Mouse (Mus musculus) hindbrain, embryonic 13.5 days (tissue): ENCODE data around the gene Dcst1. TPM values are rescaled to one million over a fixed set of nuclear protein-coding genes. Genes with fewer than 3 reads are reported as not detected.
A peak's percentile ranks its signal among the peaks of the same experiment; 100 is the strongest.

Source experiments
- ATAC-seq: fragments of 200-750 bp; cut with Nextera tagmentation; 2 replicates; pipeline ENCODE4 v1.8.0; 2017; ENCODE audit warnings: moderate TSS enrichment; ENCODE audit not compliant: low FRiP score
- H3K27ac ChIP-seq: fragments of 300-500 bp; sonication (generic); 2 replicates; pipeline ENCODE4 v1.5.1; 2015; ENCODE audit warnings: inconsistent platforms, mild to moderate bottlenecking, moderate library complexity
- H3K27me3 ChIP-seq: fragments of 300-500 bp; sonication (generic); 2 replicates; pipeline ENCODE4 v1.6.1; 2015; ENCODE audit warnings: mild to moderate bottlenecking, inconsistent platforms
- H3K36me3 ChIP-seq: fragments of 300-500 bp; sonication (generic); 2 replicates; pipeline ENCODE4 v1.6.1; 2015; ENCODE audit warnings: mild to moderate bottlenecking, inconsistent platforms
- H3K4me1 ChIP-seq: fragments of 300-500 bp; sonication (generic); replicated peaks from 2 replicates; pipeline ENCODE4 v1.6.1; 2015; ENCODE audit warnings: inconsistent platforms
- H3K4me2 ChIP-seq: fragments of 300-500 bp; sonication (generic); 2 replicates; pipeline ENCODE4 v1.6.1; 2015; ENCODE audit warnings: inconsistent platforms, mild to moderate bottlenecking, moderate library complexity
- H3K4me3 ChIP-seq: fragments of 300-500 bp; sonication (generic); 2 replicates; pipeline ENCODE4 v1.5.1; 2015; ENCODE audit warnings: mild to moderate bottlenecking, inconsistent platforms
- H3K9ac ChIP-seq: fragments of 300-500 bp; sonication (generic); 2 replicates; pipeline ENCODE4 v1.6.1; 2015; ENCODE audit warnings: mild to moderate bottlenecking, inconsistent platforms
- H3K9me3 ChIP-seq: fragments of 300-500 bp; sonication (generic); 2 replicates; pipeline ENCODE4 v1.6.1; 2016; ENCODE audit warnings: inconsistent platforms
- WGBS: fragments of 180-500 bp; shearing (Covaris S2); methylation state at CpG from one replicate; pipeline ENCODE4 v1.1.7; 2015; 5-methylcytosine and 5-hydroxymethylcytosine counted together
- polyA plus RNA-seq: library from polyadenylated mRNA; unstranded; fragments of >200 nt; fragmentation: Nextera tagmentation; extraction: Ambion mirVana; gene quantifications from 2 replicates; pipeline ENCODE4 v1.2.1, GENCODE M21; 2015

The Dcst1 gene
- polyA plus RNA-seq, 1 experiment from 2014 or later = 1.1 TPM

DNA sequence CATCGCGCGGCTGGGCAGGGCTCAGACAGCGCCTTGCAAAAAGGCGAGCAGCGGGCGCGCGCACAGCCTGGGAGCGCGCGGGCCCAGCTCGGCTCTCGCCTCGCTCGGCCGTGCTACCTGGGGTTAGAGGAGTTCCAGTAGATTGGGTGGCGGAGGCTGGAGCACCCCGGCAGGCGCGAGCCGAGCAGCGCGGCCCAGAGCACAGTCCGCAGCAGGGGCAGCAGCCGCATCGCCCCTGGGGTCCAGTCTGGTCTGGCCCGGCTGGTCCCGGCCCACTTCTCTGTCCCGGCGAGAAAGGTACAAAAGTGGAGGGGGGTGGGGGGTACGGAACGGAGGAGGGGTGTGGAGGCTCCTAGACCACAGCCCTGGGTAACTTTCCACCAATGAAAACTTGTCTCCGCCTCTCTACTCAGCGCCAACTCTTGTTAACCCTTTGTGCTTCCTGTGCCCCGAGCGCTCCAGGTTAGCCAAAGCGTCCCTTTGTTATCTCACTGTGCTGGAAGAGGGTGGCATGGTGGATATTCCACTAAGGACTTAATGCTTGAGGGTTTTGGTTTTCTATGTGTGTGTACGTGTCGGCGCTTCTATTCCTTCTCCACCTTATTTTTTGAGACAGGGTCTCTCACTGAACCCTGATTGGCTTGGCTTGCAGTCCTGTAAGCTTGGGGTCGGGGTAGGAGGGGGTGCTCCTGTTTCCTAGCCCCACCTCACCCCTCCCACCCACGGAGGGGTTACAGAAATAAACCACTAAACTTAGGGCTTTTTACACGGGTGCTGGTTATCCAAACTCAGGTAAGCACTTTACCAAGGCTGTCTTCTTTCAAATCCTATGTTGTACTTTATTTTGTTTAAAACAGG lies 27.1 kb downstream of the Dcst1 start, which contains the start of gene Efna4:
TSS of gene Efna4 (minus strand) at position 308 of the 858 bp plus-strand sequence.
- Histone ChIP-seq H3K9ac (peak within 1 kb of the TSS; percentile 87), H3K4me1 (peaks cover 78% of the 10 kb centered on the region), H3K36me3 (peaks cover 8% of the 10 kb centered on the region), H3K4me2 (peak within 1 kb of the TSS; percentile 80), H3K27me3 (no peaks in the 10 kb centered on the region), H3K27ac (peak within 1 kb of the TSS; percentile 83), H3K9me3 (no peaks in the 10 kb centered on the region), H3K4me3 (peak within 1 kb of the TSS; percentile 65)
- WGBS = under 1% methylated on average over 38 of the region's 44 CpGs
- ATAC-seq = peak; percentile 75

DNA sequence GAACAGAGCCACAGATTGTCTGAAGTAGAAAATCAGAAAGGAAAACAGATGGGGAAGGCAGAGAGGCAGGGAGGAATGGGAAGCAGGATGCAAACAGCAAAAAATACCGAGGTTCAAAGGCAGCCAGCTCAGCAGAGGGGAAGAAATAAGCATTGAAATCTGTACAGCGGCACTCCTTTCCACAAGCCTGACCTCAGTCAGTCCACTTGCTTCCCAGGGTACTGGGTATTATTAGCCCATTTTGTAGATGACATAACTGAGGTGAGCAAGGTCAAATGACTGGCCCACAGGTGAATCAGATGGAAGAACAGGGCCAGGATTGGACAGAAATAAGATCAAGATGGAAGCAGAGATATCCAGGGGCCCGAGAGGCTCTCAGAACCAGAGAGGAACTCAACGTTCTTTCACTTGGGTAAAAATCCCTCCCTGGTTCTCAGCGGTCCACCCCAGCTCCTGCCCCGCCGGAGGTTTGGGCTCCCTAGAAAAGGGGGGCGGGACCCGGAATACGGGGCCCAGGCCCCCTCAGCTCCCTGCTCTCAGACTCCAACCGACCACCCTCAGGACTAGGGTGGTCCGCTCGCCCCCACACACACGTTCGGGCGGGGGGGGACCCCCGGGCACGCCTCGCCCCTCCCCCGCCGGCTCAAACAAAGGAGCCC lies 27.9 kb downstream of the Dcst1 start:
- Histone ChIP-seq H3K4me3 (peak overlapping the region; percentile 65), H3K9ac (peak overlapping the region; percentile 87), H3K36me3 (peaks cover 8% of the 10 kb centered on the region), H3K9me3 (no peaks in the 10 kb centered on the region), H3K27me3 (no peaks in the 10 kb centered on the region), H3K4me1 (peaks cover 85% of the 10 kb centered on the region), H3K4me2 (peak overlapping the region; percentile 80), H3K27ac (peak overlapping the region; percentile 83)
- WGBS = under 1% methylated on average over 19 of the region's 21 CpGs
- ATAC-seq = no peak; the same call in 1 of the 2 replicates

DNA sequence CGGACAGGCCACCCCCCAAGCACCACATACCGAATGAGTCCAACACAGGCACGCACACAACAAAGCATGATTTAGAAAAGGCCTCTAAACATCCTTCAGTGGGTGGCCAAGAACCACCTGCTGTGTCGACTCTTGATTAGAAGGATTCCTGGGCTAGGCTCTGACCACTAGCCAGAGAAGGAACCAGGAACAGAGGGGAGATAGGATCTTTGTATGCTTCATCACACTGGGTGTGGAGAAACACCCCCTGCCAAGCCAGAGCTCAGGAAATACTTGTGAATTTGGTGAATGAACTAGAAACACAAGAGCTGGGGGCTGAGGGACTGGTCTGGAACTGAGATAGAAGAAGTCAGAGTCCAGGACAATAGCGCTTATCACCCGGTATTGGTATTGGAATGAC lies 28.5 kb downstream of the Dcst1 start:
- ATAC-seq = no peak
- peak overlapping the region; percentile 80 for H3K4me2 ChIP-seq
- peak overlapping the region; percentile 65 for H3K4me3 ChIP-seq
- H3K36me3 ChIP-seq = peaks cover 8% of the 10 kb centered on the region
- no peaks in the 10 kb centered on the region for H3K9me3 ChIP-seq
- no peaks in the 10 kb centered on the region for H3K27me3 ChIP-seq
- H3K27ac ChIP-seq = peak overlapping the region; percentile 83; the same call in 1 of the 2 replicates
- peak overlapping the region; percentile 87 for H3K9ac ChIP-seq
- WGBS = 11% methylated on average over 6 of the region's 6 CpGs
- peaks cover 86% of the 10 kb centered on the region for H3K4me1 ChIP-seq

DNA sequence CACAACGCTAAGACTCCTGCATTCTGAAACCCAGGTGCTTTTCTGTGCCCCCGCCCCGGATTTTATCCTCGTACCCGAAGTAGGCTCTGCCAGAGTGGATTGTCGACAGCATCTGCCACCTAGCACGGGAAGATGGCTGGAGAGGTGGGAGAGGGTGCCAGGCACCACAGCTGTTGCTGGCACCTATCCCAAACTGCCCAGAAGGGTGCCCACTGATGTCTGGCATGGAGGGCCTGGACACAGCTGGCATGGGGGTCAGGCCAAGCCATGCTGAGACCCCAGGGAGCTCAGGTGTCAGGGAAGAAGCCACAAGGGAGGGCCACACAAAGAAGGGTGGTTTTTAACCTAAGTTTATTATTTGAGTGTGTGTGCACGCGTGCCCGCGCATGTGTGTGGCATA lies 32.0 kb downstream of the Dcst1 start:
- no peak for ATAC-seq
- Histone ChIP-seq H3K36me3 (peaks cover 8% of the 10 kb centered on the region), H3K27ac (peak overlapping the region; percentile 62), H3K9me3 (no peaks in the 10 kb centered on the region), H3K9ac (peak overlapping the region; percentile 46; the same call in 1 of the 2 replicates), H3K4me1 (peaks cover 79% of the 10 kb centered on the region), H3K27me3 (no peaks in the 10 kb centered on the region), H3K4me3 (no peak overlapping the region), H3K4me2 (no peak overlapping the region)
- 65% methylated on average over 11 of the region's 11 CpGs for WGBS

DNA sequence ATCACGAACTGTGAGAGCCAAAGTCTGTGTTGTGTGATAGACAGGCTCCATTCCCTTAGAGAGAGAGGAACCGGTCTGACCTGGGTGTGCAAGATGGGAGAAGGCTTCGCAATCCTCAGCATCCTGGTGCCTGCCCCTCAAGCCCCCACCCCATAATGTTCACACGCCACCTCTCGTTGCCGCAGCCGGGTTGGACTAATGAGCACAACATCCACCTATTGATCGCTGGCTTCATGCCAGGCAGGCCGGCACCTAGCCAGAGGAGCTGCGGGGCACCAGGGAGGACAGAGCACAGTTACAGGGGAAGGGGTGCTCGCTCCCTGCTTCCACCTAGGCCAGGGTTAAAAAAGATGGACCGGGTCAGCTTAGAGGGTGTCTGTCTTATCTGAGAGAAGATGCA lies 32.6 kb downstream of the Dcst1 start:
- 0 out of 2 replicates have a peak, but pooled peaks have one; percentile 11 for ATAC-seq
- 0 out of 2 replicates have a peak, but pooled peaks cover 4% of the 10 kb centered on the region for H3K27me3 ChIP-seq
- peaks cover 80% of the 10 kb centered on the region for H3K4me1 ChIP-seq

DNA sequence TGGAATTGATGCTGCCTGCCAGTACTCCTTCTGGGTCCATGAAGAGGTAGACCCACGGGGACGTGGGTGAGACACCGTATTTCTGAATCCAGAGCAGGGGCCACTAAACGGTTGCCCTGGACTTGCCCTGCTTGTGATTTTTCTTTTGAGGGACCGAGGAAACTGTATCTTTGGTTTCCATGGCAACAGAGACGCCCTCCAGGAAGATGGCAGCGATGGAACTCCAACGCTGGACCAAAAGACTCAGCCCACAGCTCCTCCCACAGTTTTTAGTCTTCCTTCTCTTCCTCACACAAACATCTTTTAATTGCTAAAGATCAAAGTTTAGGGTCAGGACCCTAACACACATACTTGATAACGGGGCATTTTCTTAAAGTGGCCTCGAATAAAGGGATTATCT lies 33.0 kb downstream of the Dcst1 start:
- Histone ChIP-seq H3K4me3 (no peak overlapping the region), H3K4me1 (peaks cover 80% of the 10 kb centered on the region), H3K9me3 (no peaks in the 10 kb centered on the region), H3K27ac (peak overlapping the region; percentile 62; the same call in 1 of the 2 replicates), H3K4me2 (no peak overlapping the region), H3K36me3 (peaks cover 8% of the 10 kb centered on the region), H3K9ac (peak overlapping the region; percentile 46; the same call in 1 of the 2 replicates), H3K27me3 (0 out of 2 replicates have a peak, but pooled peaks cover 4% of the 10 kb centered on the region)
- no peak for ATAC-seq
- 37% methylated on average over 10 of the region's 10 CpGs for WGBS

More for the DNA sequence above, 32.6 kb downstream of the Dcst1 start:
- Histone ChIP-seq H3K4me2 (no peak overlapping the region; the same call in 1 of the 2 replicates), H3K36me3 (peaks cover 8% of the 10 kb centered on the region), H3K27ac (peak overlapping the region; percentile 62), H3K4me3 (no peak overlapping the region), H3K9ac (peak overlapping the region; percentile 46; the same call in 1 of the 2 replicates), H3K9me3 (no peaks in the 10 kb centered on the region)
- 30% methylated on average over 12 of the region's 12 CpGs for WGBS

DNA sequence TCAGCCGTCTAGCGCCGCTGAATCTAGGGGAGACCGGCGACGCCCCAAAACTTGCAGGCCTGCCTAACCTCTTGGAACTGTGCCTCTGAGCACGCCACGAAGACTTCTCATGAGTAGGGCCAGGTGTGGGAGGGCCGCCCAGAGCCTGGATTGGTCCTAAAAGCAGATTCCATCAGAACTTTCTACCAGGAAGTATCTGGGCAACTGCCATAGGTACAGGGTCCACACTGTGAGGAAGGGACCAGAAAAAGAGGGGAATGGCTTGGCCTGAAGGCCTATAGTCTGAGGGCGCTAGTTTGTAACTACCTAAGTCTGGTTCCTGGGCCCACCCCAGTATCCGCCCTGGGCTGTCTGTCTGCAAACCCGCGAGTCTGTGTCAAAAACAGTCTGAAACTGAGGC lies 33.5 kb downstream of the Dcst1 start:
- H3K9me3 ChIP-seq = no peaks in the 10 kb centered on the region
- H3K36me3 ChIP-seq = peaks cover 8% of the 10 kb centered on the region
- H3K4me1 ChIP-seq = peaks cover 78% of the 10 kb centered on the region
- H3K27me3 ChIP-seq = 0 out of 2 replicates have a peak, but pooled peaks cover 4% of the 10 kb centered on the region
- H3K27ac ChIP-seq = no peak overlapping the region
- no peak for ATAC-seq
- H3K4me2 ChIP-seq = no peak overlapping the region
- no peak overlapping the region for H3K9ac ChIP-seq
- 69% methylated on average over 13 of the region's 13 CpGs for WGBS
- no peak overlapping the region for H3K4me3 ChIP-seq

DNA sequence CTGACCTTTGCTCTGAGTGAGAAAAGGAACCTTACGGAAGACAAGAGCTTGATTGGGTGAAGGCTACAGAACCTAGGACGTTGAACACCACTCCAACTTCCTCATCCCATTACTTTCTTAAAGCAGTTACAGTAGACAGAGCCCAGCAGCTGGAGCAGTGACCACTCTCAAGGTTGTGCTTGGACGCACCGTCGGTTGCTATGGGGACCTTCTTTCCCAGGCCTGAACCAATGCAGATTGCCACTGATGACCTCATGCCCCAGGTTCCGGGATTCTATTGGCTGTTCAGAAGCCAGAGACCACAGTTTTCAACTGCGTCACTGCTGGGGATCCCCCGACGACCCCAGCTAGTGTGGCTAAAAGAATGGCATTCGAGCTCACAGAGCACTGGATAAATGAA lies 34.1 kb downstream of the Dcst1 start:
- Histone ChIP-seq H3K4me1 (peaks cover 72% of the 10 kb centered on the region), H3K27me3 (0 out of 2 replicates have a peak, but pooled peaks cover 6% of the 10 kb centered on the region), H3K36me3 (peaks cover 8% of the 10 kb centered on the region), H3K4me2 (no peak overlapping the region), H3K9me3 (no peaks in the 10 kb centered on the region), H3K27ac (0 out of 2 replicates have a peak overlapping the region, but pooled peaks have one; percentile 30), H3K9ac (no peak overlapping the region), H3K4me3 (no peak overlapping the region)
- WGBS = 19% methylated on average over 10 of the region's 10 CpGs
- no peak for ATAC-seq

DNA sequence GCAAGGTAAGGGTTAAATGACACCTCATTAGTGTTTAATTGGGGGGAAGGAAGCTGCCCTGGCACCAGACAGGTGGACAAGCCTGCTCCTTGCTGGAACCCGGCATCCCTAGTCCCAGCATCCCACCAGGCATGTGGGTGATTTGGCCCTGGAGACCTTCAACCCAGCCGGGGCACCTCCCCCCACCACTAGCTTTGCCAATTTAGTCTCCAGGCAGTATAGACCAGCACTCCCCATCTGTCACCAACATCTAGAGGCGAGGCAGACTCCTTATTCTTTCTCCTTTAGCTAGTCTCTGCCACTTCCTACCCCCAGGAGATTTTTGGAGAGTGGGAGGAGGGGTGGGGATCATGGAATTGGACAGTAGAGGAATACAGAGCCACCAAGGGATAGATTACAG lies 34.7 kb downstream of the Dcst1 start:
- Histone ChIP-seq H3K4me3 (no peak overlapping the region), H3K36me3 (peaks cover 8% of the 10 kb centered on the region), H3K9me3 (no peaks in the 10 kb centered on the region), H3K9ac (no peak overlapping the region), H3K4me1 (peaks cover 66% of the 10 kb centered on the region), H3K27me3 (0 out of 2 replicates have a peak, but pooled peaks cover 6% of the 10 kb centered on the region), H3K27ac (no peak overlapping the region), H3K4me2 (no peak overlapping the region)
- no peak for ATAC-seq
- 32% methylated on average over 3 of the region's 3 CpGs for WGBS

DNA sequence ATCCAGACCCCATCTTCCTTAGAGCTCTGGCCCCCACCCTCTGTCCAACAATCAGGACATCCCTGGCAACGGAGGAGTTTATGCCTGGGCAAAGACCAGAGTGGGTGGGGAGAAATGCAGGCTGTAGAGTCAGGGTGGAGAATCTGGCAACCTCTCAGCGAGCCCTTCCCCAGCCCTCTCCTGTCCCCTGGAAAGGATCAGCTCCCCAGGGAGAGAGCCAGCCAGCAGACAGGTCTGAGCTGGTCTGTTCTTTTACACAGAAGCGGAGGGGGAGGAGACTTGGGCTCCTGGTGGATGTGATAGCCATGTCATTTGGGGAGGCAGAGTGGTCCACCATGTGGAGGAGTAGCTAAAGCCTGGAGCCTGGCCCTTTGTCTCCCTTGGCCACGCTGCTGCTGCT lies 36.4 kb downstream of the Dcst1 start:
- Histone ChIP-seq H3K9me3 (no peaks in the 10 kb centered on the region), H3K4me3 (no peak overlapping the region), H3K27ac (no peak overlapping the region), H3K4me1 (peaks cover 55% of the 10 kb centered on the region), H3K9ac (no peak overlapping the region), H3K27me3 (0 out of 2 replicates have a peak, but pooled peaks cover 14% of the 10 kb centered on the region), H3K36me3 (peaks cover 1% of the 10 kb centered on the region), H3K4me2 (no peak overlapping the region)
- WGBS = 15% methylated on average over 4 of the region's 4 CpGs
- no peak for ATAC-seq

DNA sequence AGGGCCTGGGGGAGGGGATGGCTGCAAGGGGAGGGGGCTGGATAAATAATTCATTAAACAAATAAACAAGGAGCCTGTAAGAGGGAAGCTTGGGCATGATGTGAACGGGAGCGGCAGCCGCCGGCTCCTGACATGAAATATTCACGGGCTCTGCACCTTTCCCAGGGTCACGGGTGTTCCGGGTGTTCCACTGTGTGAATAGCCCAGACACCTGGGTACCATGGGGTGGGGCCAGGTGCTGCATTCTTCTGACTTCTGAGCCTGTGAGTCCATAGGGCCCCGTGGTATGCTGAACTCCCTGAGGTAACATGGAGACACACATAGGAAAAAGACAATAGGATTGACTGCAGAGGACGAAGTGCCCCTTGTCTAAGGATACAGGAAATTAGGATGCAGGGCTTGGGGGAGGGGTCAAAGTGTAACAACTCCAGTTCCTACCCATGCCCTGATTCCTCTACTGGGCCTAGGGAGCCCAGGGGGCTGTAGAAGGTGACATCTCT lies 37.6 kb downstream of the Dcst1 start:
- 32% methylated on average over 9 of the region's 9 CpGs for WGBS
- Histone ChIP-seq H3K9ac (no peak overlapping the region; the same call in 1 of the 2 replicates), H3K27me3 (0 out of 2 replicates have a peak, but pooled peaks cover 15% of the 10 kb centered on the region), H3K9me3 (no peaks in the 10 kb centered on the region), H3K4me2 (no peak overlapping the region), H3K4me3 (no peak overlapping the region), H3K36me3 (no peaks in the 10 kb centered on the region), H3K4me1 (peaks cover 50% of the 10 kb centered on the region), H3K27ac (peak overlapping the region; percentile 46; the same call in 1 of the 2 replicates)
- ATAC-seq = no peak

DNA sequence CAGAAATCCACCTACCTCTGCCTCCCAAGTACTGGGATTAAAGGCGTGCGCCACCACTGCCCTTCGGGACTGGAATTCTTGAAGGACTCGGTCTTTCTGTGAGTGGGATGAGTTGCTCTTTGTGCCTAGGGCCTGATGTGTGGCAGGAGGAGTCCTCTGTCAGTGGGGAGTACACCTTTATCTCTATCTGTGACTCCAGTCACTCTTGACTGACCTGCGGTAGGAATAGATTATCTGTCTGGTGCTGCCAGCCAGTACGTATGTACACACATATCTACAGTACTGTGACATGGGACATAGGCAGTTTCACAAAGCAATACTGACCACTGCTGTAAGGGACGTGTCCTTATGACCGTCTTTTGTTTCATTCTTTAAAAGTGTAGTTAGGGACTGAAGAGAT lies 39.2 kb downstream of the Dcst1 start:
- Histone ChIP-seq H3K9ac (no peak overlapping the region), H3K27ac (no peak overlapping the region), H3K4me1 (peaks cover 42% of the 10 kb centered on the region), H3K27me3 (peaks cover 17% of the 10 kb centered on the region; the same call in 1 of the 2 replicates), H3K4me2 (no peak overlapping the region), H3K4me3 (no peak overlapping the region), H3K9me3 (no peaks in the 10 kb centered on the region), H3K36me3 (no peaks in the 10 kb centered on the region)
- 92% methylated on average over 8 of the region's 8 CpGs for WGBS
- no peak for ATAC-seq
